Mouse (Mus musculus) lung, postnatal 10 days (tissue): ENCODE measurements around the gene Sptlc3.

ENCODE experiments used
- DNase-seq: peaks from one replicate; pipeline ENCODE4 v3.0.0; 2021

Sptlc3 gene

DNA sequence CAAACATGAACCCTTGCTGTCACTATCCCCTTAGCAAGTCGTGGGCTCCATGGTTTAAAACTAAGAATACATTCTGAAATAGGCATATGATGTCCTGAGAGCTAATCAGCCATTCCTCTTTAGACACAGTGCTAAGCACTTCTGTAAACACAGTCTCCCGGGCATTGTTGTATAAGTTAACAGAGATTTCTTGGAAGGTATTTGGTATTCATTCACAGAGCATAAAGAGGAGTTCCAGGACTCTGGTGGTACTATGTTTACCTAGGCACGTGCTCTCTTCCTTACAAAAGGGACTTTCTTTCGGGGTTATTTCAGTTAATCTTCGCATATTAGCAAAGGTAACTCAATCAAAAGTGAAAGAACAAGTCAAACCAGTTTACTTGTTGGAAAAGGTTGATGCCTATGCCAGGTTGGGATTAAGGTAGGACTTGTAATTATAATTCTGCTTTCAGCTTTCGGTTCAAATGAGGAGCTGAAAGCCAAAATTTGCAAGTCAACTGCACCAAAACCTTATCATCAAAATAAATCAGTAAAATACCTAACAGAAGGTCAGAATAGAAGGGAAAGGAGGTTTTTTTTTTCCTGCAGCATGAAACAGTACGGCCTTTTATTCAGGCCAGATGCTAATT lies 148.2 kb downstream of the Sptlc3 start:
- DNase-seq = no peak

DNA sequence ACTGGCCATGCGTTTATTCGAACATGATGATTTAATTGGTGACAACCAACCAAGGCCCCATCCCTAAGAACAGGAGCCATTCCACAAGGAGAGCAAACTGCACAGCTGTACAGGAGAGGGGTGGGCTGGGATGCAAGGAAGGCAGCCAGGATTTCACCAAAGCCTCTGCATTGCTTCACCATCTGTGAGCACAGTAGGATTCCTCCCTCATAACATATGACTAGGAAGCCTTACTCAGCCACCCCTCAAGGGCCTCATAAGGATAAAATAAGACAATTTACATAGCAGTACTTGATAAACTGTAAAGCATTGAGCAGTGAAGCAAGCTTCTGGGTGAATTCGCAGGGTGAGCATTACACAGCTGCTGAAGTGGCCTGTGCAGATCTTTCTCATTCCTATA lies 155.8 kb downstream of the Sptlc3 start:
- no peak for DNase-seq

DNA sequence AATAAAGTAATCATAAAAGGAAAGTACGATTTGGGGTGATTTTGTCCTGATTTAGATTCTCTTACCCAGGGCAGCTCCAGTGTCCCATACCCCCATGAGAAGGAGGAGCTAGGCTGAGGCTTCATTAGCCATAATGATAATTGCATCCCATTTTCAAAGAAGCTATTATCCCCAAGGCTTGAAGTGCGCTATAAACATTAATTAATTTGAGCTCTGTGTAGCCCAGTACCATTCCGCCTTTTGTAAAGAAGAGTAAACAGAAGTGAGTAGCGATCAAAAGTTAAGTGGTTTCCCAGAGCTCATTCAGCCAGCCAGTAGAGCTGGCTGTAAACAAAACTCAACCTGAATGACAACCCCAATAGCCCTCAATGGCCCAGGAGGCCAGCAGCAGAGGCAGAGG lies 163.0 kb downstream of the Sptlc3 start:
- no peak for DNase-seq

DNA sequence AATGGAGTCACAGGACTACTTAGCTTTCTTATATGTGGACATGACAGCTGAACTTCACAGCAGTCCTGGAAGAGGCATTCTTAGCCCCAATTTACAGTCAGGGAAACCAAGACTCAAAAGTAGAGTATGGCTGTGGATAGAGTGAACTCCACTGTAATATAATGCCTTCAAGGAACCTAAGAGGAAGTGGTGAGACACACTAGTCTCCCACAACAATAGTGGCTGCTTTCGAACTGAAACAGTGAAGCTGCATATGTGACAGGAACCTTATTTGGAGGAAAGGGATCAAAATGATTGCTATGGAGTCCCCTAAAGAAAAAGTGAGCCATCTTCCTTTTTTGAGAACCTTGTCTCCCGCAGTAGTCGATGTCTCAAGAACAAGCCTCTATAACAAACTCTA lies 178.1 kb downstream of the Sptlc3 start:
- DNase-seq = no peak

DNA sequence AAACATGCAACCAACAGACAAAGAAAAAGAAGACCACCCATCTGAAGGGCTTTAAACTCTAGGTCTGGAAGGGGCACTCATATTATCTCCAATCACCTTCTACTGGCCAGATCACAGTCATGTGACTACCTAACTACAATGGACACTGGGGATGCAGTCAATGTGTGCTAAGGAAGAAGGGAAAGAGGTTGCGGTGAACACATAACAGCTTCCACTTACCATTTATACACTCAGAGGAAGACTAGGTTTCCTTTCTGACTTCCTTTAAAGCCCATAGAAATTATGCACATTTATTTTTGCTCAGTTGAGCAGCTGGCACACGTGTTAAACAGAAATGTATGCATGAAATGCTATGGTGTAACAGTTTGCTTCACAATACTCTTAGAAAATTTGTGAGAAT lies 178.7 kb downstream of the Sptlc3 start:
- no peak for DNase-seq

DNA sequence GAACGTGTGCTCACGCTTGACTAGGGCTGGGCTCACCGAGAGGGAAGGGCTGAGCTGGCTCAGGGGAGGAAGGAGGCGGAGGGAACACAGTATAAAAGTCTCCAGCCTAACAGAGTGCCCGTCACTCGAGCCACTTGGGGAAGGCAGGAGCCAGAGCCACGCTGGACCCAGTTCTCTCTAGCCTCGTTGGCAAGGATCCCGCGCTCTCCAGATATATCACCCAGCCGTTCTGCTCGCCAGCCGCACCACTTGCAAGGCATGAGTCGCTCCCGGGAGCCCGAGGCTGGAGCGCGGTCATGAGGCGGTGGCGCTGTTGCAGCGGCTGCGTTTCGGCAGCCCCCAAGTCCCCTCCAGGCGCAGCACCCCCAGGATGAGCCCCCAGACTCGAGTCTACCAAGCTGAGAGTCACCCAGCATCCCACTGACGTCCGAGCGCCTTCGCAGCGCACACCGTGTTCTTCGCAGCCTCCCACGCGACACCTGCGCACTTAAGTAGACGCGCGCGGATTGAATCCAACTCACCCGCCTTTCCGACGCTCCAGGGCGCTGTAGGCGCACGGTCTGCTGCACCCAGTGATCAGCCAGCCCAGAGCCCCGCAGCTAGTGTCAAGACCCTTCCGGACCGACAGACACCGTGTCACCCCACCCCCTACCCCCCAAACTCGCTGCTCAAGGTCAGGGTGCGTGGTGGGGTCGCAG lies 183.5 kb downstream of the Sptlc3 start:
- DNase-seq = peak; percentile 88

DNA sequence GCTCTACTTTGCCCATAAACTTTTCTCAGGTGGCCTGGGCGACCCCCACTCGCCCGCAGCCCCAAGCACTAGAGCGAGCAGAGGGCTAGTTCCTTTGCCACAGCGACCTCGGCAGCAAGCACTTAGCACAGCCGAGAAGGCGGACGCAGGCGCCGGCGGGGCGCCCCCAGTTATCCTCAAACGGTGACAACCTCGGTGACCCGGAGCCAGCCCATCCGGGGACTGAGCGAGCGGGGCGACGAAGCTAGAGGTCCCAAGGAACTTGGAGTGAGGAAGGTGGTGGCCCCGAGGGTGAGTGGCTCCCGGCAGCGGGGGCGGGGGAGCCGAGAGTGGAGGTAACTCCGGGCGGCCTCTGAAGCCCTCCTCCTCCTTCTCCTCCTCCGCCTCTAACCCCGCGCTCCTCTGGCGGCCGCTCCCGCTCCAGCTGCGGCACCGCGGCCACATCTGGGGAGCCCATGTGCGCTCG lies 184.1 kb downstream of the Sptlc3 start, which contains the start of gene Ism1:
TSS of gene Ism1 (plus strand) at position 370 of the 466 bp plus-strand sequence.
- DNase-seq = peak; percentile 46

DNA sequence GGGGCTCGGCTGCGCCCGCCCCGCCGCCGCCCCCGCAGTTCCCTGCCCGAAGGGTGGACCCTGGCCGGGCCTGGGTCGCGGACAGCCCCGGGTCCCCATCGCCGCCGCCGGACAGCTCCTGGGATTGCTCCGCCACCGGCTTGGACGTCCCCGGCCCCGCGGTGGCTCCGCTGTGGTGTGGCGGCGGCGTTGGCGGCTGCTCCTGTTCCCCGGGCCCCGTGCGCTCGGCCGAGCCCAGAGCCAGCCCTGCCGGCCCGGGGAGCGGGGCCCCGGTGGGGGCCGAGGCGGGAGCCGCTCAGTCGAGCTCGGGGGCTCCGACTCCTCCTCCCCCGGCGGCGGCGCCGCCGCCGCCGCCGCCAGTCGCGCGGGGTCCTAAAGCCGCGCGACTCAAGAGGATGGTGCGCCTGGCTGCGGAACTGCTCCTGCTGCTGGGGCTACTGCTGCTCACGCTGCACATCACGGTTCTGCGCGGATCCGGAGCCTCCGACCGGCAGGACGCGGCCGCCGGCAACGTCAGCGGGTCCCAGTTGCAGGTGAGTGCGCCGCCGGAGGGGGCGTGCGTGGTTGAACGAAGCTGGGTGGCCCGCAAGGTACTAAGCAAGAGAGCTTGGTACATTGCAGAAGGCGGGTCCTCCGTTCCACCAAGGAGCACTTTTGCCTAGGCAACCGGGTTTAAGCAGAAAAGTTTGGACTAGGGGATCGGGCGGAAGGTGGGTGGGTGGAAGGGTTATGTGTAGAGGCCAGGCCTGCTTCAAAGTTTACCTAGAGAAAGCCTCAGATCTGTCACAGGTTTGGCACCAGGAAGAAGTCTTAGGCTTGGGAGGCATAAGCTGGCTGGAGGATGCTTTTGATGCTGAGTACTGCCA lies 184.8 kb downstream of the Sptlc3 start:
- DNase-seq = peak; percentile 66

DNA sequence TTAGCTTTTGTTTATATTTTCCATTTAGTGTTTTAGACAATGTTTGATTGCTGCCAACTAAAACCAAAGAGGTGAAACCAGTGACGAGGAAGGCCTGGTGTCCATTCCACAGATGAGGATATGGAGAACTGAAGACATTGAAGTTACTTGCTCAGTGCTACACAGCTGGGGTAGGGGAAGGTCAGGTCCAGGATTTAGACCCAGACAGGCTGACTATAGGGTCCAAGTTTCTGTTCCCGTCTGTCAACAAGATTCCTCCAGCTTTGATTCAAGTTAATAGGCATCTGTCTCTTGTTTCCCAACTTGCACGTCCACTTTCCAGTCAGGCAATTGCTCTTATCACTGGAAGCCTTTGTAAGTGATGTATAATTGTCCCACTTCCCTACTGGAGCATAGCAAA lies 188.8 kb downstream of the Sptlc3 start:
- DNase-seq = no peak
